Mouse (Mus musculus): ENCODE measurements around the gene Actn4. TPM values are rescaled to one million over a fixed set of nuclear protein-coding genes. Genes with fewer than 3 reads are reported as not detected.
A peak's percentile ranks its signal among the peaks of the same experiment; 100 is the strongest.

Gene Actn4
- polyA plus RNA-seq, 1 experiment from 2014 or later, result 402 TPM

DNA sequence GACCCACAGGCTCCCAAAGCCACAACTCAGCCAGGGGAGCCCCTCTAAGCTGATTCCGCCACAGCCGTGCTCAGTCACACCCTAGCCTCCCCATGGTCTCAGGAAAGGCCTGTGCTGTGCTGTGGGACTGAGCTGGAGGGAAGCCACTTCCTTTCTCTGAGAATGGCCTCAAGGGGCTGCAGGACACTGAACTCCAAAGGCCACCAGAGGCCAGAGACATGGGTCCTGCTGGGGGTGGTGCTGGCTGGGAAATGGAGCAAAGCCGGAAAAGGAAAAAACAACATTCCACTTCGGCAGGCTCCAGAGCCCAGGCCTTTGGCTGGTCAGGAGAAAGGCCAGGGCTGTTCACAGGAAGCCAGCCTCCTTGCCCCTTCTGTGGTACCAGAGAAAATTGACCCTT, 50.5 kb downstream of the Actn4 start:
- Histone ChIP-seq H3K27ac (ENCODE audit: low read length) (peak overlapping the region; percentile 5; the same call in 1 of the 2 replicates), H3K9me3 (ENCODE audit: control insufficient read depth, low read length) (no peaks in the 10 kb centered on the region), H3K27me3 (replicated peaks; ENCODE audit: control insufficient read depth, insufficient read depth, low read length) (no peaks in the 10 kb centered on the region), H3K9ac (ENCODE audit: low read depth, low read length) (no peak overlapping the region), H3K4me2 (ENCODE audit: low read depth, low read length) (no peak overlapping the region), H3K4me1 (ENCODE audit: control insufficient read depth, insufficient read depth, low read length) (peaks cover 3% of the 10 kb centered on the region; the same call in 1 of the 2 replicates), H3K4me3 (ENCODE audit: low read length) (no peak overlapping the region), H3K36me3 (ENCODE audit: control insufficient read depth, insufficient read depth, low read length) (peaks cover 46% of the 10 kb centered on the region)
- ATAC-seq, result peak; percentile 14; the same call in 1 of the 2 replicates
- WGBS, result 66% methylated on average over 4 of the region's 4 CpGs

DNA sequence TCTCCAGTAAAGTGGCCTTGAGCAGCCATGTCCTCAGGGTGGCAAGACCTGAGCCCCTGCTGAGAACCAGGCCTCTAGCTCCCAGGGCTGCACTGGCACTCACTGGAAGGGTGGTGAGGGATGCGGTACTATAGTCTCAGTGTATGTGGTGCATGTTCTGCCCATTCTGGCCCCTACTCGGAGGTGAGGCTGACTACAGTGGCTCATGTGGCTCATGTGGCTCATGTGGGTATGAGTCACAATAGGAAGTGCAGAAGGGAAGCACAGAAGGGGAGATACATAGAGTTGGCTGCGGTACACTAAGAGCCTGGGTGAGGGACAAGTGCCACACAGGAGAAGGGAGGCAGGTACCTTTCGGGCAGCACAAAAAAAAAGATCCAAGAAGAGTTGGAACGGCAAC, 54.9 kb downstream of the Actn4 start:
- no peak for ATAC-seq
- no peak overlapping the region for H3K9ac ChIP-seq (ENCODE audit: low read depth, low read length)
- no peak overlapping the region for H3K4me3 ChIP-seq (ENCODE audit: low read length)
- peaks cover 52% of the 10 kb centered on the region for H3K36me3 ChIP-seq (ENCODE audit: control insufficient read depth, insufficient read depth, low read length)
- no peaks in the 10 kb centered on the region for H3K9me3 ChIP-seq (ENCODE audit: control insufficient read depth, low read length)
- no peak overlapping the region for H3K27ac ChIP-seq (ENCODE audit: low read length)
- no peaks in the 10 kb centered on the region for H3K27me3 ChIP-seq (replicated peaks; ENCODE audit: control insufficient read depth, insufficient read depth, low read length)
- H3K4me2 ChIP-seq (ENCODE audit: low read depth, low read length), result no peak overlapping the region
- no peaks in the 10 kb centered on the region for H3K4me1 ChIP-seq (ENCODE audit: control insufficient read depth, insufficient read depth, low read length)
- 94% methylated on average over 5 of the region's 5 CpGs for WGBS

DNA sequence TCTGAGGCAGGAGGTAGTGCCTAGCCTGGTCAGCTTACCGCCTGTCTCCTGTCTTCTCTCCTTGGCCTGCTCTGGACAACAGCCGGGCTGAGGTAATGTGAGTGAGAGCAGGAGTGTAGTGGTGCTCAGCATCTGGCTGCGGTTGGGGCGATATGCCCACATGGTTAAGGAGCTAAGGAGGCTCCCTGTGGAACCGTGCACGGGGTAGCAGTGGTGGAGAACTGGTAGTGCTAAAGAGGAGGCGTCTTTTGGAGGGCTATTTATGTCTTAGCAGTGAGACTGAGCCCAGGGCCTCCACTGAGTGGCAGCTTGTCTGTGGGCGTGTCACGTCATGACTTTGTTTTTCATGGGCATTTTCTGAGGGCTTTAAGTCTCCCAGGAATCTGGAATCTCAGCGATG, 58.4 kb downstream of the Actn4 start:
- H3K36me3 ChIP-seq (ENCODE audit: control insufficient read depth, insufficient read depth, low read length), result peaks cover 59% of the 10 kb centered on the region
- no peak overlapping the region for H3K4me3 ChIP-seq (ENCODE audit: low read length)
- H3K4me2 ChIP-seq (ENCODE audit: low read depth, low read length), result no peak overlapping the region
- no peaks in the 10 kb centered on the region for H3K9me3 ChIP-seq (ENCODE audit: control insufficient read depth, low read length)
- no peak overlapping the region for H3K9ac ChIP-seq (ENCODE audit: low read depth, low read length)
- no peaks in the 10 kb centered on the region for H3K4me1 ChIP-seq (ENCODE audit: control insufficient read depth, insufficient read depth, low read length)
- ATAC-seq, result 0 out of 2 replicates have a peak, but pooled peaks have one; percentile 15
- WGBS, result 89% methylated on average over 10 of the region's 10 CpGs
- no peak overlapping the region for H3K27ac ChIP-seq (ENCODE audit: low read length)
- no peaks in the 10 kb centered on the region for H3K27me3 ChIP-seq (replicated peaks; ENCODE audit: control insufficient read depth, insufficient read depth, low read length)

DNA sequence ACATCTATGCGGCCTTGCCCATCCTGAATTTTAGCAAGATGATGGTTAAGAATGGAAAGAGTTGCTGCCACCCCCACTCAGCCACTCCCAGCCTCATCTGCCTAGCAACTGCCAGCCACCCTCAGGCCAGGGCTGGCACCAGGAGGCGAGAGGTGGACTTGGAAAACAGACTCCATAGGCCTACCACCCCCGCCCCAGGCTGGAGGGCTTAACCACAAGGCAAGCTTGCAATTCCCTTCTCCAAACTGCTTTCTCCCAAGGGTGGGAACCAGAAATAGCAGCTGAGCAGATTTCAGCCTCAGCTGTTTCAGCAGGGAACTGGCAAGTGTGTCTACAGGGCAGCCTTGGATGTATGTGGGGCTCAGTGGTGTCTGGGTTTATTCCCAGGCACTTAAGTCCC, 59.3 kb downstream of the Actn4 start:
- Histone ChIP-seq H3K27ac (ENCODE audit: low read length) (no peak overlapping the region), H3K4me2 (ENCODE audit: low read depth, low read length) (no peak overlapping the region), H3K36me3 (ENCODE audit: control insufficient read depth, insufficient read depth, low read length) (peaks cover 64% of the 10 kb centered on the region), H3K4me3 (ENCODE audit: low read length) (no peak overlapping the region), H3K4me1 (ENCODE audit: control insufficient read depth, insufficient read depth, low read length) (no peaks in the 10 kb centered on the region), H3K27me3 (replicated peaks; ENCODE audit: control insufficient read depth, insufficient read depth, low read length) (no peaks in the 10 kb centered on the region), H3K9me3 (ENCODE audit: control insufficient read depth, low read length) (no peaks in the 10 kb centered on the region), H3K9ac (ENCODE audit: low read depth, low read length) (no peak overlapping the region)
- WGBS, result 96% methylated on average over 3 of the region's 3 CpGs
- ATAC-seq, result no peak

DNA sequence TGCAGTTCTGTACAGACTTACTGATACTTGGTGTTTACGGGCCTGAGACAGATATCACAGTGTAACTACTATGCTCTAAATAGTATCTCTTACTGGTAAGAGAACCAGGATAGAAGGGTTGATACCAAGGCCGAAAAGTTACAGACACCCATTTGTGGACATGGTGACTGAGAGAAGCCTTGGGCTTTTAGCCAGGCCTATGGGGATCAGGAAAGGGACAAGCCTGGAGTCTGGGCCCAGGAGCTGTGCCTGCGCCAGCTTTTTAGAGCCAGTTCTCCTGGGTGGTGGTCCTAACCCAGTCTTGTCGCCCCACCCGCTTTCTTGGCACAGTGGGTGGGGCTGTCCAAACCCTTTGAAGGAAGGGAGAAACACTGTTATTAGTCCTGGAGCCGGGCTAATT, 60.0 kb downstream of the Actn4 start:
- H3K4me2 ChIP-seq (ENCODE audit: low read depth, low read length), result no peak overlapping the region
- no peak overlapping the region for H3K4me3 ChIP-seq (ENCODE audit: low read length)
- H3K9ac ChIP-seq (ENCODE audit: low read depth, low read length), result no peak overlapping the region
- peaks cover 70% of the 10 kb centered on the region for H3K36me3 ChIP-seq (ENCODE audit: control insufficient read depth, insufficient read depth, low read length)
- H3K27me3 ChIP-seq (replicated peaks; ENCODE audit: control insufficient read depth, insufficient read depth, low read length), result no peaks in the 10 kb centered on the region
- H3K27ac ChIP-seq (ENCODE audit: low read length), result no peak overlapping the region
- WGBS, result 88% methylated on average over 6 of the region's 6 CpGs
- no peak for ATAC-seq
- no peaks in the 10 kb centered on the region for H3K9me3 ChIP-seq (ENCODE audit: control insufficient read depth, low read length)
- no peaks in the 10 kb centered on the region for H3K4me1 ChIP-seq (ENCODE audit: control insufficient read depth, insufficient read depth, low read length)

DNA sequence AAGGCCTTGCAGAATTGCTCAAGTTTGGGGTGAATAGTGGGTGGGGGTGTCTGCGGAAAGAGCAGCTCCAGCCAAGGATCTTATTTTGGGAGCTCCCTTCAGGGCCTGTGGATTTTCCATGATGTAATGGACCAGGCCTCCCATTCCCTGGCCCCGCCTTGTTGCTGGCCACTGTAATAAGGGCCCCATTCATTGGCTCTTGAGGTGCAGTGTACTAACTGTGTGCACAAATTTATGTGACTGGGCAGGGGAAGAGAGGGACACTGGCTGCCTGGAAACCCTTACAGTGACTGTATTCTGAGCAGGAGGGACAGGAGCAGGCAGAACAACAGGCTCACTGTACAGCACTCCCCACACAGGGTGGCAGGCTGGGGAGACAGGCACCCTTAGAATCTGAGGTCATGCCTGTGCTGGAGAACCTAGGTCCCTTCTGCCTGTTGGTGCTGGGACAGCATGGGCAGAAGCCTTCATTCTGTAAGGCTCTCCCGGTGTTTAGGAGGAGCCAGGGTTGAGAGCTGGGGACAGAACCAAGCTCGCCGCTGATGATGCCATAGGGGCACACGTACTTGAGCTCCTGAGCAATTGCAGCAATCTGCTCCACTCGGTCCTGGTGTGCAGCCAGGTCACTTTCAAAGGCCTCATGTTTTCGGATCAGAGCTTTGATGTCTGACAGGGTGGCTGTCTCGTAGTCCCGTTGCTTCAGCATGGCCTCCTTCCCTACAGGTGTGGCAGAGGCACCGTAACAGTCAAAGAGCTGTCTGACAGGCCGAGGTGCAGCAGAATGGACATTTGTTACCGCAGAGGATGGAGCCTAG, 60.6 kb downstream of the Actn4 start:
- Histone ChIP-seq H3K4me2 (ENCODE audit: low read depth, low read length) (no peak overlapping the region), H3K36me3 (ENCODE audit: control insufficient read depth, insufficient read depth, low read length) (peaks cover 71% of the 10 kb centered on the region), H3K27me3 (replicated peaks; ENCODE audit: control insufficient read depth, insufficient read depth, low read length) (no peaks in the 10 kb centered on the region), H3K9ac (ENCODE audit: low read depth, low read length) (no peak overlapping the region), H3K4me3 (ENCODE audit: low read length) (no peak overlapping the region), H3K27ac (ENCODE audit: low read length) (no peak overlapping the region), H3K4me1 (ENCODE audit: control insufficient read depth, insufficient read depth, low read length) (no peaks in the 10 kb centered on the region), H3K9me3 (ENCODE audit: control insufficient read depth, low read length) (no peaks in the 10 kb centered on the region)
- 86% methylated on average over 13 of the region's 13 CpGs for WGBS
- peak; percentile 32 for ATAC-seq

DNA sequence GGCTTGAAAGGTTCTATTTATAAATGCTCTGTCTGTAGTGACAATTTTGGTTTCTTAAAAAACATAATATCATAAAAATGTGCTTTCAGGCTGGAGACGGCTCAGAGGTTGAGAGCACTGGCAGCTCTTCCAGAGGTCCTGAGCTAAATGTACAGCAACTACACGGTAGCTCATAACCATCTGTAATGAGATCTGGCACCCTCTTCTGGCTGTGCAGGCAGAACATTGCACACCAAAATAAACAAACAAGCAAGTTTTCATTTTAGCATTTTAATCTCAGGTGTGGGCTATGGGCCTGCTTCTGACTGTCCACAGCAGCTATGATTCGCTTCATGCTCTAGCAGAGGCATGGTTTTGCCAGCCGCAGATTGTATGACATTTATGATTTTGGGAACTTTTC, 62.2 kb downstream of the Actn4 start:
- H3K36me3 ChIP-seq (ENCODE audit: control insufficient read depth, insufficient read depth, low read length), result peaks cover 64% of the 10 kb centered on the region
- H3K4me1 ChIP-seq (ENCODE audit: control insufficient read depth, insufficient read depth, low read length), result no peaks in the 10 kb centered on the region
- ATAC-seq, result no peak
- H3K9me3 ChIP-seq (ENCODE audit: control insufficient read depth, low read length), result no peaks in the 10 kb centered on the region
- H3K4me3 ChIP-seq (ENCODE audit: low read length), result no peak overlapping the region
- H3K4me2 ChIP-seq (ENCODE audit: low read depth, low read length), result no peak overlapping the region
- no peaks in the 10 kb centered on the region for H3K27me3 ChIP-seq (replicated peaks; ENCODE audit: control insufficient read depth, insufficient read depth, low read length)
- H3K27ac ChIP-seq (ENCODE audit: low read length), result no peak overlapping the region
- WGBS, result 87% methylated on average over 4 of the region's 4 CpGs
- H3K9ac ChIP-seq (ENCODE audit: low read depth, low read length), result no peak overlapping the region

DNA sequence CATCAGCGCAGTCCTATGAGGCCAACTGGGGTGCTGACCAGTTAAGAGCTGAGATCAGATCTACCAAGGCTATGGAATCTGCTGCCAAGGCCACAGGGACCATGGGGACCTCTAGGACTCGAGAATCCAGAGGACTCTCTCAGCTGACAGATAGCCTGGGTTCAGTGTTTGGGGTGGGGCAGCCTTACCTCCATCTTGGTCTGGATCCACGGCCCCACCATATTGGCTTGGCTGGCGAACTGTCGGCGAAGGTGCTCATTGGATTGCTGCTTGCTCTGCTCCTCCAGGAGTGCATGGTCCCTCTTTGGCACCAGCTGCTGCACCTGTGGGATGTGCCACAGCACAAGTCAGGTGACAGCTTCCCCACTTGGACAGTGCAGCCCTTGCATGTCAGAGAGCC, 64.5 kb downstream of the Actn4 start:
- no peaks in the 10 kb centered on the region for H3K27me3 ChIP-seq (replicated peaks; ENCODE audit: control insufficient read depth, insufficient read depth, low read length)
- peaks cover 59% of the 10 kb centered on the region for H3K36me3 ChIP-seq (ENCODE audit: control insufficient read depth, insufficient read depth, low read length)
- 89% methylated on average over 6 of the region's 6 CpGs for WGBS
- H3K4me3 ChIP-seq (ENCODE audit: low read length), result no peak overlapping the region
- no peaks in the 10 kb centered on the region for H3K4me1 ChIP-seq (ENCODE audit: control insufficient read depth, insufficient read depth, low read length)
- no peaks in the 10 kb centered on the region for H3K9me3 ChIP-seq (ENCODE audit: control insufficient read depth, low read length)
- H3K9ac ChIP-seq (ENCODE audit: low read depth, low read length), result no peak overlapping the region
- no peak for ATAC-seq
- H3K4me2 ChIP-seq (ENCODE audit: low read depth, low read length), result no peak overlapping the region
- H3K27ac ChIP-seq (ENCODE audit: low read length), result no peak overlapping the region

DNA sequence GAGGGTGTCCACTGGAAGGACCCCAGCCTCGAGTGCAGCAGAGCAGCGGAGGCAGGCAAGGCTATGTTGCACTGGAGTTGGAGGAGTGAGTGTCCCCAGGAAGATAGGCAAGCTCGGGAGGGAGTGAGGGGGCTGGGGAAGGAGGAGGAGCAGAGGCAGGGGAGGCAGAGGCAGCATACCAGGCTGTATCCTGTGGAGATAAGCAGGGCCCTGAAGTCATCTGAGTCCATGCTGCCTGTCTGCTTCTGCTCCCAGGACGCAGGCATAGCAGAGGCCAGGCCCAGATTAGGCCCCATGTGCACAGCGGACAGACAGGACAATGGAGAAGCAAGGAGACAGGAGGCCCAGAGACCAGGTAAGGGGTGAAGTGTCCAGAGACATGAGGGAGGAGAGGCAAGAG, 67.2 kb downstream of the Actn4 start:
- Histone ChIP-seq H3K27me3 (replicated peaks; ENCODE audit: control insufficient read depth, insufficient read depth, low read length) (no peaks in the 10 kb centered on the region), H3K4me1 (ENCODE audit: control insufficient read depth, insufficient read depth, low read length) (no peaks in the 10 kb centered on the region), H3K9me3 (ENCODE audit: control insufficient read depth, low read length) (no peaks in the 10 kb centered on the region), H3K4me2 (ENCODE audit: low read depth, low read length) (no peak overlapping the region), H3K27ac (ENCODE audit: low read length) (no peak overlapping the region), H3K4me3 (ENCODE audit: low read length) (no peak overlapping the region), H3K9ac (ENCODE audit: low read depth, low read length) (no peak overlapping the region), H3K36me3 (ENCODE audit: control insufficient read depth, insufficient read depth, low read length) (peaks cover 50% of the 10 kb centered on the region)
- WGBS, result 59% methylated on average over 5 of the region's 5 CpGs
- no peak for ATAC-seq
